Mouse (Mus musculus) stomach, postnatal 0 days (tissue): ENCODE results near the gene Chst12. TPM values are rescaled to one million over a fixed set of nuclear protein-coding genes. Genes with fewer than 3 reads are reported as not detected.
"Not testable (repeated sequence)": the region's sequence is repeated elsewhere in the genome, so short reads cannot be mapped to it uniquely, and the experiment has no call there.

Source experiments
- ATAC-seq: fragments of 200-750 bp; cut with Nextera tagmentation; 2 replicates; pipeline ENCODE4 v1.8.0; 2017; ENCODE audit not compliant: low FRiP score, low TSS enrichment
- DNase-seq: peaks from one replicate; pipeline ENCODE4 v3.0.0-alpha.2; 2016; ENCODE audit warnings: low spot score
- H3K27ac ChIP-seq: fragments of 300-500 bp; sonication (generic); replicated peaks from 2 replicates; pipeline ENCODE4 v1.5.1; 2014; ENCODE audit warnings: mild to moderate bottlenecking, control low read depth
- H3K27me3 ChIP-seq: fragments of 300-500 bp; sonication (generic); 2 replicates; pipeline ENCODE4 v1.6.1; 2014; ENCODE audit warnings: low read length; ENCODE audit not compliant: control insufficient read depth, insufficient read depth
- H3K36me3 ChIP-seq: fragments of 300-500 bp; sonication (generic); 2 replicates; pipeline ENCODE4 v1.6.1; 2014; ENCODE audit warnings: low read length, mixed read lengths; ENCODE audit not compliant: control insufficient read depth, insufficient read depth
- H3K4me1 ChIP-seq: fragments of 300-500 bp; sonication (generic); replicated peaks from 2 replicates; pipeline ENCODE4 v1.6.1; 2014; ENCODE audit warnings: antibody characterized with exemption; ENCODE audit not compliant: control insufficient read depth, insufficient read depth
- H3K4me2 ChIP-seq: fragments of 300-500 bp; sonication (generic); replicated peaks from 2 replicates; pipeline ENCODE4 v1.6.1; 2014; ENCODE audit warnings: low read depth, mild to moderate bottlenecking, control low read depth, moderate library complexity
- H3K4me3 ChIP-seq: fragments of 300-500 bp; sonication (generic); 2 replicates; pipeline ENCODE4 v1.5.1; 2014; ENCODE audit warnings: low read depth, low read length, control low read depth
- H3K9ac ChIP-seq: fragments of 300-500 bp; sonication (generic); 2 replicates; pipeline ENCODE4 v1.6.1; 2014; ENCODE audit warnings: mild to moderate bottlenecking, low read length, control low read depth, mixed read lengths
- H3K9me3 ChIP-seq: fragments of 300-500 bp; sonication (generic); 2 replicates; pipeline ENCODE4 v1.6.1; 2016; ENCODE audit warnings: low read length; ENCODE audit not compliant: control insufficient read depth
- CTCF ChIP-seq: IDR thresholded peaks from 2 replicates; pipeline ENCODE4 v1.5.1; 2016; ENCODE audit warnings: antibody characterized with exemption, low read depth, mild to moderate bottlenecking, moderate library complexity
- EP300 ChIP-seq: optimal IDR thresholded peaks from 2 replicates; pipeline ENCODE3; 2016; ENCODE audit warnings: antibody characterized with exemption
- WGBS: fragments of 180-500 bp; shearing (Covaris S2); extraction: QIAGEN DNeasy Blood & Tissue Kit; methylation state at CpG from one replicate; pipeline ENCODE4 v1.1.7; 2014; 5-methylcytosine and 5-hydroxymethylcytosine counted together
- polyA plus RNA-seq: library from polyadenylated mRNA; unstranded; fragments of >200 nt; fragmentation: Nextera tagmentation; extraction: Ambion mirVana; gene quantifications from 2 replicates; pipeline ENCODE4 v1.2.1, GENCODE M21; 2015

The Chst12 gene
- polyA plus RNA-seq, 1 experiment from 2014 or later: 15.8 TPM

DNA sequence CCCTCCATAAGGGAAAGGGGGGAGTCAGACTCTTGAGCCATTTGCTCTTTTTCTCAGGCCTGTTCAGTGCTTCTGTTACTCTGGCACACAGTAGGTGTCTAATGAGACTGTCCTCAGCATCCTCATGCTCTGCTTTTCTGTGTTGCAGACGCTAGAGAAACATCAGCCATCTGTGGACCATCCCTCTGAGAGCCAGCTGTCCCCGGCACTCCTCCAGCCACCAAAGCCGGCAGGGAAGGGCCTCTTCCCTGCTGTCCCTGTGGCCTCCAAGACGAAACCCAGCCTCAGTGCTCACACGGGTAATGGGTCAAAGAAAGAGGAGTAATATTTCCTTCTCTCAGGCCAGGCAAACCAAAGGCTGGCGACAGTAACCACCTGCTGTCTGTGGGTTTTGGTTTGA is 14.2 kb upstream of the Chst12 start:
- Histone ChIP-seq H3K9me3 (no peaks in the 10 kb centered on the region), H3K4me3 (no peak overlapping the region), H3K27me3 (no peaks in the 10 kb centered on the region), H3K4me1 (no peaks in the 10 kb centered on the region), H3K27ac (no peak overlapping the region), H3K9ac (no peak overlapping the region), H3K36me3 (no peaks in the 10 kb centered on the region), H3K4me2 (no peak overlapping the region)
- no peak for TF ChIP-seq CTCF
- TF ChIP-seq EP300: no peak
- WGBS: 58% methylated on average over 6 of the region's 6 CpGs
- ATAC-seq: no peak
- no peak for DNase-seq

DNA sequence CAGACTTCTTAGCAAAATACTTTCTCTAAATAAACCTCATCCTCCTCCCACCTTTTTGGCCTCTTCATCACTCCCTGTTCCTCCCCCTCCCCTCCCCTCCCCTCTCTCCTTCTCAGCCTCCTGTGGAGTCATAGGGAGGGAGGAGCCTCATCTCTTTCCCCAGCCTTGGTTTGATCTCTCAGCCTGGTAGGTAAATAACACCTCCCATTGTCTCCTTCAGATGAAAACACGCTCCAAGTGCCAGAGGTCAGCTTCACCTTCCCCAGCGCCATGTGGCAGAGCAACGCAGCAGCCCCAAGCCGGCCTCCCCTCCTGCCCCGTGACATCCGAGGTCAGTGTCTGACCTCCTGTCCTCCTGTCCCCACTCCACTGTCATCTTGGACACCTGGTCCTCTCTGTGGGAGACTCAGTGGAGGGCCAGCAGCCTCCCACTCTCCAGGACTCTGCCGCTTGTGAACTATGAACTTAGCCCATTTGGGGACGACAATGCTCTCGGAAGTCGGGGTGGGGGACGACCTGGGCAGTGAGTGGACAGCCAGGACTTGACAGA is 12.6 kb upstream of the Chst12 start:
- Histone ChIP-seq H3K4me2 (no peak overlapping the region), H3K36me3 (no peaks in the 10 kb centered on the region), H3K27ac (no peak overlapping the region), H3K27me3 (no peaks in the 10 kb centered on the region), H3K4me3 (no peak overlapping the region), H3K9ac (no peak overlapping the region), H3K4me1 (no peaks in the 10 kb centered on the region), H3K9me3 (no peaks in the 10 kb centered on the region)
- no peak for TF ChIP-seq EP300
- TF ChIP-seq CTCF: no peak
- DNase-seq (no peak), ATAC-seq (0 out of 2 replicates have a peak, but pooled peaks have one; percentile 24)
- WGBS: 14% methylated on average over 11 of the region's 11 CpGs

DNA sequence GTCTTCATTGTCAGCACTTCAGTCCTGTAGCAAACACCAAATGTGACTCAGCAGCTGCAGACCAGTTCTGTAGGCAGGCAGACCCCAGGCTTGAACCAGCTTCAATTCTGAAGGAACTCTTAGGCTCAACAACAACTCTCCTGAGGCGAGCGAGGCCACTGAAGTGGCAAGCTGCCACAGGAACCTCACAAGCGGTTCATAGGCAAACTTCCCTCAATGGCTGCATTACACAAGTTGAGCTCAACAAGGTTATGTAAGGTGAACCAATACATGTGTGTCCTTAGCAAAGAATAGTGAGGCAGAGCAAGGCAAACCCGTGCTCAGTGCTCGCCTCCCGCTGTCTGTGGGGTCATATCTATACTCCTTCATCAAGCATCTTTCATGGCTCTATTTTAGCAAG is 7.2 kb upstream of the Chst12 start:
- no peak overlapping the region for H3K4me3 ChIP-seq
- H3K27ac ChIP-seq: no peak overlapping the region
- TF ChIP-seq CTCF: no peak
- TF ChIP-seq EP300: no peak
- H3K4me1 ChIP-seq: 0 out of 2 replicates have a peak, but pooled peaks cover 1% of the 10 kb centered on the region
- ATAC-seq (no peak), DNase-seq (no peak)
- WGBS: 75% methylated on average over 6 of the region's 6 CpGs
- H3K4me2 ChIP-seq: no peak overlapping the region
- H3K27me3 ChIP-seq: no peaks in the 10 kb centered on the region
- no peaks in the 10 kb centered on the region for H3K9me3 ChIP-seq
- H3K9ac ChIP-seq: no peak overlapping the region
- H3K36me3 ChIP-seq: no peaks in the 10 kb centered on the region

DNA sequence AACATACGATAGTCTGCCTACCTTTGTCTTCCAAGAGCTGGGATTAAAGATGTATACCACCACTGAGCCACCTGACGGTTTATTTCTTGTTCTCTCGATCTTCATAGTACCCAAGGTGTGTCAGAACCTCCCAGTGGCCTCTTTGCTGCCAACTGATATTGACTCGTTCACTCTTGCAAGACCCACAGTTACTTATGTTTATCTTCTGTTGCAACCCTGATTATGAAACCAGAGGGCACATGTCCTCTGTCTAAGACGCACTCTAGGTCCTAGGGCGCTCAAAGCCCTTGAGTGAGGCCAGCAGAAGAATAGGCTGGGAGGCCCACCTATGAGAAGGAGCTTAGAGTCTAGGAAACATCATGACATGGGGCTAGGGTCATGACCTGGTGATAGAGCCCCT is 4.6 kb upstream of the Chst12 start:
- H3K4me2 ChIP-seq: no peak overlapping the region
- ATAC-seq: no peak
- 0 out of 2 replicates have a peak, but pooled peaks cover 5% of the 10 kb centered on the region for H3K4me1 ChIP-seq
- no peaks in the 10 kb centered on the region for H3K36me3 ChIP-seq
- WGBS: 55% methylated on average over 6 of the region's 6 CpGs
- no peak overlapping the region for H3K4me3 ChIP-seq
- H3K27ac ChIP-seq: no peak overlapping the region
- no peak for TF ChIP-seq EP300
- no peak overlapping the region for H3K9ac ChIP-seq
- no peaks in the 10 kb centered on the region for H3K27me3 ChIP-seq
- H3K9me3 ChIP-seq: no peaks in the 10 kb centered on the region
- DNase-seq: no peak

DNA sequence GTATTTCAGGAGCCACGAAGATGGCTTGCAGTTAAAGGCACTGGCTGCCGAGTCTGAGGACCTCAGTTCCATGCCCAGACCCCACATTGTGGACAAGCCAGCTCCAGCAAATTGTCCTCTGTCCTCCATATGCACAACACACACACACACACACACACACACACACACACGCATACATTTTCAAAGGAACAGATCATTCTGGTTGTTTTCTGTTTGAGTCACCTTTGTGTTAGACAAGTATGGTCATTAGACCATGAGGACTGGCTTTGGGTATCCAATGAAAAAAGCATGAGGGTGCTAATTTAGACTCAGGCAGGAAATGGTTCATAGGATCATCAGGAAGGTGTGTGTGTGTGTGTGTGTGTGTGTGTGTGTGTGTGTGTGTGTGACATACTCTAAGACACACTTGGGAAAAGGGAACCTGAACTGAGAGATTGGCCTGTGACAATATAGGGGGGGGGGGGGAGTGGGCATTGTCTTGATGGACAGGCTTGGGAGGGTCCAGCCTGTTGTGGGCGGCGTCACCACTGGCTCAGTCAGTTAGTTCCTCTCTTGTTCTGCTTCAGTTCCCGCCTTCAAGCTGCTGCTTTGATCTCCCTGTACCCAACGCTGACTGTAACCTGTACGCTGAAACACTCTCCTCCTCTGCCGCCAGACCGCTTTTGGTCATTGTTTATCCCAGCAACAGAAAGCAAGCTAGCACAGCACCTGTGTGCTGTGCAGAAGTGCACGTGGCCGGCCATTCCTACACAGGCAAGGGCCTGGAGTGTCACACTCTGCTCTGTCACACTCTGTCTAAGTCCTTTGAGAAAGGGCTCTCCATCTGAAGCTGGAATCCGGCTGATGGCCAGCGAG is 3.1 kb upstream of the Chst12 start:
- Histone ChIP-seq H3K4me2 (0 out of 2 replicates have a peak overlapping the region, but pooled peaks have one; percentile 14), H3K4me1 (0 out of 2 replicates have a peak, but pooled peaks cover 5% of the 10 kb centered on the region), H3K36me3 (no peaks in the 10 kb centered on the region), H3K9me3 (no peaks in the 10 kb centered on the region), H3K27ac (peak overlapping the region; percentile 56; the same call in 1 of the 2 replicates), H3K27me3 (no peaks in the 10 kb centered on the region), H3K9ac (0 out of 2 replicates have a peak overlapping the region, but pooled peaks have one; percentile 38), H3K4me3 (no peak overlapping the region)
- TF ChIP-seq CTCF (no peak), EP300 (no peak)
- no peak for DNase-seq
- 19% methylated on average over 14 of the region's 14 CpGs for WGBS
- no peak for ATAC-seq

DNA sequence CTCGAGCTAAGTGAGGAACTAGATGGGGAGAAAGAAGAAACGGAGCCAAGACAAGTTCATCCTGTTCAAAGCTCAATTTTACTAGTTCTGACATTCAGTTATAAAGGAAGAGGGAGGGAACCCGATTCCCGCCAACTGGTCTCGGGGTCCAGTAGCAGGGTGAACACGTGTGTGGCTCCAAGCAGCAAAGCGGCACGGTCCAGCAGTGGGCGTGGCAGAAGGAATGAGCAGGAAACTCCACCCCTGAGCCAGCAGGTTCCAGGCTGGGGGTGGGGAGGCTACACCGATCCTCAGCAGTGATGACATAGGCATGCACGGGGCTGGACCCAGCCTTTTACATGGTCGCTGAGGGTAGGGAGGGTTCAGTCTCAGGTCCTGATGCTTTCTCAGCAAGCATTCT is 2.4 kb upstream of the Chst12 start:
- peak overlapping the region; percentile 56 for H3K27ac ChIP-seq
- peak; percentile 75 for DNase-seq
- ATAC-seq: peak; percentile 13; the same call in 1 of the 2 replicates
- peak overlapping the region; percentile 49 for H3K4me2 ChIP-seq
- H3K4me1 ChIP-seq, H3K36me3 ChIP-seq, H3K9ac ChIP-seq, H3K4me3 ChIP-seq, H3K9me3 ChIP-seq, H3K27me3 ChIP-seq: not testable (repeated sequence)
- WGBS: 3% methylated on average over 12 of the region's 12 CpGs
